ENCODE assay signal across 8 mouse cellular contexts in genomic region chr1:155201373-155201879, GRCm38 (mm10). TPM values are rescaled to one million over a fixed set of nuclear protein-coding genes. Genes with fewer than 3 reads are reported as not detected.
DNase-seq lines count a peak whose midpoint lies in the region; ATAC-seq and TF ChIP-seq lines count a peak whose summit lies in the region.
"Had no signal": no experiment of that assay in that cellular context is flagged by ENCODE, and none has a peak within 500 bp of the region (broad histone marks: within the 10 kb centered on the region; RNA-seq: fewer than 3 reads in every experiment).

No protein-coding gene starts in this region.

- H3K4me3 ChIP-seq in left cerebral cortex, adult 2 months: no peak overlapping the region
- H3K4me3 ChIP-seq in hindbrain, embryonic 16.5 days (ENCODE audit: low read length): no peak overlapping the region
- peak overlapping the region; percentile 15; the same call in 1 of the 2 replicates for H3K4me3 ChIP-seq in small intestine, adult 2 months (ENCODE audit: low read depth, low read length)
- H3K4me3 ChIP-seq: neural tube, embryonic 12.5 days had no signal

- TF ChIP-seq POLR2A in brain, embryonic 14.5 days (IDR thresholded peaks at IDR 0.05; ENCODE audit: borderline replicate concordance, extremely low read depth, insufficient read depth, insufficient read length, poor library complexity, severe bottlenecking): no peak
- no peak for TF ChIP-seq POLR2A in small intestine, adult 2 months (IDR thresholded peaks at IDR 0.05; ENCODE audit: low read depth, low read length)

- H3K9me3 ChIP-seq in hindbrain, embryonic 16.5 days (ENCODE audit: control insufficient read depth, low read length): no peaks in the 10 kb centered on the region
- H3K9me3 ChIP-seq: neural tube, embryonic 12.5 days had no signal

- no peak overlapping the region for H3K4me2 ChIP-seq in hindbrain, embryonic 16.5 days (ENCODE audit: low read length)
- H3K4me2 ChIP-seq: neural tube, embryonic 12.5 days had no signal

- H3K4me1 ChIP-seq in hindbrain, embryonic 16.5 days (ENCODE audit: control insufficient read depth, insufficient read depth, low read depth, low read length): peaks cover 36% of the 10 kb centered on the region
- peaks cover 25% of the 10 kb centered on the region for H3K4me1 ChIP-seq in small intestine, adult 2 months (ENCODE audit: control insufficient read depth, insufficient read depth, insufficient read length, low read length)

- no peak overlapping the region for H3K9ac ChIP-seq in hindbrain, embryonic 16.5 days (ENCODE audit: low read depth, low read length)
- H3K9ac ChIP-seq: neural tube, embryonic 12.5 days had no signal

- no peak for DNase-seq in left cerebral cortex, adult 2 months (ENCODE audit: extremely low spot score in 1 of 2, low spot score in 2 of 2)
- no peak for DNase-seq in left cerebral cortex, adult 11 months (ENCODE audit: low spot score)
- DNase-seq in brain, embryonic 14.5 days (ENCODE audit: low read depth): peak; percentile 82
- no peak for DNase-seq in ovary, adult 18-20 months (ENCODE audit: low spot score)
- no peak for DNase-seq in lung, postnatal 14 days

- no peak for ATAC-seq in hindbrain, embryonic 16.5 days

- peak overlapping the region; percentile 88 for H3K27ac ChIP-seq in left cerebral cortex, adult 2 months
- H3K27ac ChIP-seq in hindbrain, embryonic 16.5 days (ENCODE audit: low read depth, low read length): peak overlapping the region; percentile 12; the same call in 1 of the 2 replicates
- peak overlapping the region; percentile 85 for H3K27ac ChIP-seq in small intestine, adult 2 months (ENCODE audit: insufficient read depth, low read depth, low read length)
- H3K27ac ChIP-seq: neural tube, embryonic 12.5 days had no signal

- no peak; the same call in 1 of the 2 replicates for TF ChIP-seq CTCF in left cerebral cortex, adult 2 months (IDR thresholded peaks at IDR 0.05)
- TF ChIP-seq CTCF in brain, embryonic 14.5 days (IDR thresholded peaks at IDR 0.05; ENCODE audit: borderline replicate concordance, extremely low read depth, insufficient read depth, insufficient read length): no peak
- no peak for TF ChIP-seq CTCF in small intestine, adult 2 months (IDR thresholded peaks at IDR 0.05; ENCODE audit: extremely low read depth, insufficient read length, insufficient replicate concordance, low read depth, low read length)

- H3K36me3 ChIP-seq in hindbrain, embryonic 16.5 days (ENCODE audit: control insufficient read depth, insufficient read depth, low read length): peaks cover 4% of the 10 kb centered on the region
- H3K36me3 ChIP-seq in small intestine, adult 2 months (ENCODE audit: control insufficient read depth, insufficient read depth, low read length): peaks cover 2% of the 10 kb centered on the region; the same call in 1 of the 2 replicates

- WGBS in hindbrain, embryonic 16.5 days: 49% methylated on average over 4 of the region's 4 CpGs
- WGBS in small intestine, adult 2 months: 20% methylated on average over 4 of the region's 4 CpGs

- no peaks in the 10 kb centered on the region for H3K27me3 ChIP-seq in hindbrain, embryonic 16.5 days (replicated peaks; ENCODE audit: control insufficient read depth, insufficient read depth, low read length)
- no peaks in the 10 kb centered on the region for H3K27me3 ChIP-seq in small intestine, adult 2 months (ENCODE audit: control insufficient read depth, insufficient read depth, low read length)
- H3K27me3 ChIP-seq: neural tube, embryonic 12.5 days had no signal

- intact Hi-C loops in left cerebral cortex, adult 2 months (cut with DNase I): no loop called here

RNA-seq across cellular contexts. Expression of gene BC034090, which starts 42.8 kb away (rescaled TPM):
- total RNA-seq in left cerebral cortex, adult 2 months (2021): 10 to 100 TPM in 1 of 2 experiments, 1 to 10 TPM in 1; 9.9 to 14.7 TPM
- 10.4 and 13.3 TPM in 2 replicates for polyA plus RNA-seq in brain, embryonic 14.5 days (2012; rRNA removed)
- 6.0 and 6.1 TPM in 2 replicates for polyA plus RNA-seq in hindbrain, embryonic 16.5 days (2015; fragmentation: Nextera tagmentation; extraction: Ambion mirVana)
- polyA plus RNA-seq in small intestine, adult 2 months (2012; rRNA removed): 2.4 and 5.3 TPM in 2 replicates

RNA-seq across cellular contexts. Expression of gene Stx6, which starts 42.9 kb away (rescaled TPM):
- total RNA-seq in left cerebral cortex, adult 2 months (2021): 100 to 1,000 TPM; 114 to 120 TPM
- polyA plus RNA-seq in brain, embryonic 14.5 days (2012; rRNA removed): 115 and 116 TPM in 2 replicates
- polyA plus RNA-seq in hindbrain, embryonic 16.5 days (2015; fragmentation: Nextera tagmentation; extraction: Ambion mirVana): 82.9 and 93.7 TPM in 2 replicates
- 15.4 and 32.4 TPM in 2 replicates for polyA plus RNA-seq in small intestine, adult 2 months (2012; rRNA removed)

RNA-seq across cellular contexts. Expression of gene Mr1, which starts 54.8 kb away (rescaled TPM):
- total RNA-seq in left cerebral cortex, adult 2 months (2021): 1 to 10 TPM; 2.1 to 3.1 TPM
- 0.64 and 1.7 TPM in 2 replicates for polyA plus RNA-seq in brain, embryonic 14.5 days (2012; rRNA removed)
- 2.1 and 2.5 TPM in 2 replicates for polyA plus RNA-seq in hindbrain, embryonic 16.5 days (2015; fragmentation: Nextera tagmentation; extraction: Ambion mirVana)
- polyA plus RNA-seq in small intestine, adult 2 months (2012; rRNA removed): 0.47 and 0.66 TPM in 2 replicates

Comparison
In these comparisons a context has a peak if more than half of its experiments do, and no peak if none do; other contexts are left out.
1. H3K27ac ChIP-seq: peak in every context shown above with its lines; median percentile 88 in left cerebral cortex, adult 2 months; 85 in small intestine, adult 2 months; 12 in hindbrain, embryonic 16.5 days.